Mouse (Mus musculus) heart, embryonic 15.5 days (tissue): ENCODE measurements around the gene Dph6. TPM values are rescaled to one million over a fixed set of nuclear protein-coding genes. Genes with fewer than 3 reads are reported as not detected.
"Not testable (repeated sequence)": the region's sequence is repeated elsewhere in the genome, so short reads cannot be mapped to it uniquely, and the experiment has no call there.

ENCODE experiments used
- ATAC-seq: fragments of 200-750 bp; cut with Nextera tagmentation; replicated peaks from 2 replicates; pipeline ENCODE4 v1.8.0; 2017; ENCODE audit warnings: low read depth, moderate TSS enrichment; ENCODE audit not compliant: insufficient number of reproducible peaks, insufficient read depth, low FRiP score
- H3K27ac ChIP-seq: fragments of 300-500 bp; sonication (generic); 2 replicates; pipeline ENCODE4 v1.5.1; 2015; ENCODE audit warnings: mild to moderate bottlenecking, inconsistent platforms
- H3K27me3 ChIP-seq: fragments of 300-500 bp; sonication (generic); 2 replicates; pipeline ENCODE4 v1.6.1; 2015; ENCODE audit warnings: inconsistent platforms
- H3K36me3 ChIP-seq: fragments of 300-500 bp; sonication (generic); 2 replicates; pipeline ENCODE4 v1.6.1; 2015; ENCODE audit warnings: mild to moderate bottlenecking, inconsistent platforms
- H3K4me1 ChIP-seq: fragments of 300-500 bp; sonication (generic); replicated peaks from 2 replicates; pipeline ENCODE4 v1.6.1; 2015; ENCODE audit warnings: inconsistent platforms
- H3K4me2 ChIP-seq: fragments of 300-500 bp; sonication (generic); 2 replicates; pipeline ENCODE4 v1.6.1; 2015; ENCODE audit warnings: inconsistent platforms, mild to moderate bottlenecking, moderate library complexity
- H3K4me3 ChIP-seq: fragments of 300-500 bp; sonication (generic); 2 replicates; pipeline ENCODE4 v1.5.1; 2015; ENCODE audit warnings: mild to moderate bottlenecking, inconsistent platforms
- H3K9ac ChIP-seq: fragments of 300-500 bp; sonication (generic); 2 replicates; pipeline ENCODE4 v1.6.1; 2015; ENCODE audit warnings: mild to moderate bottlenecking, inconsistent platforms
- H3K9me3 ChIP-seq: fragments of 300-500 bp; sonication (generic); replicated peaks from 2 replicates; pipeline ENCODE4 v1.6.1; 2016; ENCODE audit warnings: inconsistent platforms
- WGBS: fragments of 180-500 bp; shearing (Covaris S2); methylation state at CpG from one replicate; pipeline ENCODE4 v1.1.7; 2015; ENCODE audit warnings: mixed read lengths; 5-methylcytosine and 5-hydroxymethylcytosine counted together
- polyA plus RNA-seq: library from polyadenylated mRNA; unstranded; fragments of >200 nt; fragmentation: Nextera tagmentation; extraction: Ambion mirVana; gene quantifications from 2 replicates; pipeline ENCODE4 v1.2.1, GENCODE M21; 2015

Gene Dph6
- polyA plus RNA-seq, 1 experiment from 2014 or later: 13.7 TPM

DNA sequence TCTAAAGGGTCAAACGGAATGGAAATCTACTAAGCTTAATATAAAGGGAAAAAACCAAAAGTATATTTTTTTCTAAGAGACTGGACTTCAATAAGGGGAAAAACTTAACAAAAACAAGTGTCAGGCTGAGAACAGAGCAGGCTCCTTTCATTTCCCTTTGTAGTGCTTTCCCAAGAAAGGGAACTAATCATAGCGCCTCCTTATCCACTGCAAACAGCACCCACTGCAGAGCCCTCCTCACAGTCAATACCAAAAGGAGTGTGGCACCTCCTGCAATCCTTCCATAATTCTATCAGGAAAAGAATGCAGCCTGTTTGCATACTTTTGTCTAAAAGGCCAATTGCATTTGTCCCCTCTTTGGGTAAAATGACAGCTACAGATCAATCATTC lies 32.2 kb downstream of the Dph6 start:
- peaks cover 2% of the 10 kb centered on the region; the same call in 1 of the 2 replicates for H3K4me1 ChIP-seq
- H3K9me3 ChIP-seq: no peaks in the 10 kb centered on the region
- no peak overlapping the region for H3K27ac ChIP-seq
- H3K4me2 ChIP-seq: no peak overlapping the region
- 16% methylated on average over 2 of the region's 2 CpGs for WGBS
- no peaks in the 10 kb centered on the region for H3K27me3 ChIP-seq
- no peaks in the 10 kb centered on the region for H3K36me3 ChIP-seq
- no peak for ATAC-seq
- H3K4me3 ChIP-seq: no peak overlapping the region
- no peak overlapping the region for H3K9ac ChIP-seq

DNA sequence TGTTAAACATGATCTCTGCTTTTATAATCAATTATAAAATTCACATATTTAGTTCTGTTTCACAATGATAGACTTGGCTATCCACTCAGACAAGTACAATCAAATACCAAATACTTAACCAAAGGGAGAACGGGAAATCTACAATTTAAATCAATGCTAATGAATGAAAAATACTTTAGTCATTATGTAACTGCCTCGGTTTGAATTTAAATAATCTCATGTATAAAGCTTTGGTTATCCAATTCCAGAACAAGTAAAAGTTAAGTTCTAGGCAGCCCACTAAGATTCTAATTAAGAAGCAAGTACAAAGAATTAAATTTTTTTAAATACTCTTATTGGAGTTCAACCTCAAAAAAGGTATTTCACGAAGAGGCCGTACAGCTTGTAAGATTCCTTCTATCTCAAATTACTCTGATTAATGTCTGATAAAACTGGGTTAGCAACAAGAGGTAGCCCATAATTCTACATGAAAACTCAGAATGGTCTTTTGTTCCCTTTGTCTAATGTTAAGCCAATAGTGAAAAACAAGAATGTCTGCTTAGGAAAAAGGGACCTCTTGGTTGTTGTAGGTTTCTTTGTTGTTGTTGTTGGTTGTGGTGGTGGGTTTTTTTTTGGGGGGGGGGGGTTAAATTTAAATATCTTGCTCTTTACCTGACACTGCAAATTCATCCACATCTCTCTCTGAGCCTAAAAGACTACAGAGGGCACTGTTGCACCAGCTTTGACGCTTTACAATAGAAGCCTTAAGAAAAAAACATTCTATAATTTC lies 32.8 kb downstream of the Dph6 start:
- no peak for ATAC-seq

DNA sequence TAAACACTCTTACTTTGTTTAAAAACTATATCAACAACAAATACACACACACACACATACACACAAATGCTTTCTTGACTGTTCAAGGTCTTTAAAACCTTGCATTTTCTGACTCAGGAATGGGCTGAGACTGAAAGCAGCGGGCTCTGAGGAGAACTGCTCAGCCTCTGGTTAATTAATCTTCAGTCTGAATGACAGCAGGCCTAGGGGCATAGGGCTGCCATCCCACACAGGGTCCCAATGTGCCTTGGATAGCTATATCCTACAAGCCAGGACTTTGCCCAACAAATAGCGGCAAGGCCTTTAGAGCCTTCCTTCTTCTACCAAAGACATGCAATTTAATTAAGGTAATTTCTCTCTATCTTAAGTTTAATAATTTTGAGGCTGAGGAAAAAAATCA lies 43.2 kb downstream of the Dph6 start:
- 83% methylated on average over 2 of the region's 2 CpGs for WGBS
- H3K9ac ChIP-seq: no peak overlapping the region
- H3K4me3 ChIP-seq: no peak overlapping the region
- no peaks in the 10 kb centered on the region for H3K4me1 ChIP-seq
- no peaks in the 10 kb centered on the region for H3K36me3 ChIP-seq
- H3K27me3 ChIP-seq: no peaks in the 10 kb centered on the region
- no peak for ATAC-seq
- no peaks in the 10 kb centered on the region for H3K9me3 ChIP-seq
- no peak overlapping the region for H3K27ac ChIP-seq
- no peak overlapping the region for H3K4me2 ChIP-seq

More for the DNA sequence above, 32.8 kb downstream of the Dph6 start:
- H3K9me3 ChIP-seq: no peaks in the 10 kb centered on the region
- no peak overlapping the region for H3K4me2 ChIP-seq
- H3K36me3 ChIP-seq: no peaks in the 10 kb centered on the region
- H3K4me1 ChIP-seq: peaks cover 2% of the 10 kb centered on the region; the same call in 1 of the 2 replicates
- H3K27me3 ChIP-seq: no peaks in the 10 kb centered on the region
- WGBS: 56% methylated on average over 5 of the region's 5 CpGs
- H3K4me3 ChIP-seq: no peak overlapping the region
- H3K9ac ChIP-seq: no peak overlapping the region
- no peak overlapping the region for H3K27ac ChIP-seq

DNA sequence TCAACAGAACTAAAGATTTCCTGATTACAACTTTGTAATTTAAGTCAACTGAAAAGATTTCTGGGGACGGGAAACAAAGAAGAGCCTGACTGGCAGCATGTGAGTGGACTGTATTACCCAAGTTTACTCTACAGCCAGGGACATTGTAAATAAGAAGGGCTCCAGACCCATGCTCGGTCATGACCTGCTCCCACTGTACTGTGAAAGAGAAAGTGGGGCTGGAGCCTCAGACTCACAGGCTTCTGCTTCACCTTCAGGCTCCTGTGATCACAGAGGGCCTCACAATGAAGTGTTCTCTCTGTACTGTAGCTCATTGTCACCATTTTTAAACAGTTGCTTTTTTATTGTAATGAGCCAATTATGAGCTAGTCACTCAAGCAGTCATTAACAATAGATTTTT lies 44.7 kb downstream of the Dph6 start:
- WGBS: 62% methylated on average over 2 of the region's 2 CpGs
- H3K9me3 ChIP-seq: no peaks in the 10 kb centered on the region
- H3K4me2 ChIP-seq: no peak overlapping the region
- ATAC-seq: no peak
- H3K9ac ChIP-seq: no peak overlapping the region
- H3K4me1 ChIP-seq: no peaks in the 10 kb centered on the region
- no peaks in the 10 kb centered on the region for H3K27me3 ChIP-seq
- no peak overlapping the region for H3K4me3 ChIP-seq
- no peak overlapping the region for H3K27ac ChIP-seq
- H3K36me3 ChIP-seq: no peaks in the 10 kb centered on the region

DNA sequence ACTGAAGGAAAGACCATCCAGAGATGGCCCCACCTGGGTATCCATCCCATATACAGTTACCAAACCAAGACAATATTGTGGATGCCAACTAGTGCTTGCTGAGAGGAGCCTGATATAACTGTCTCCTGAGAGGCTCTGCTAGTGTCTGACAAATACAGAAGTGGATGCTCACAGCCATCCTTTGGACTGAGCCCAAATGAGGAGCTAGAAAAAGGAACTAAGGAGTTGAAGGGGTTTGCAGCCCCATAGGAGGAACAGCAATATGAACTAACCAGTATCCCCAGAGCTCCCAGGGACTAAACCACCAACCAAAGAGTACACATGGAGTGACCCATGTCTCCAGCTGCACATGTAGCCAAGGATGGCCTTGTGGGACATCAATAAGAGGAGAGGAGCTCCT lies 49.6 kb downstream of the Dph6 start:
- H3K36me3 ChIP-seq, H3K4me3 ChIP-seq, ATAC-seq, H3K27me3 ChIP-seq, H3K9me3 ChIP-seq, H3K4me2 ChIP-seq, H3K4me1 ChIP-seq, H3K27ac ChIP-seq, H3K9ac ChIP-seq: not testable (repeated sequence)

DNA sequence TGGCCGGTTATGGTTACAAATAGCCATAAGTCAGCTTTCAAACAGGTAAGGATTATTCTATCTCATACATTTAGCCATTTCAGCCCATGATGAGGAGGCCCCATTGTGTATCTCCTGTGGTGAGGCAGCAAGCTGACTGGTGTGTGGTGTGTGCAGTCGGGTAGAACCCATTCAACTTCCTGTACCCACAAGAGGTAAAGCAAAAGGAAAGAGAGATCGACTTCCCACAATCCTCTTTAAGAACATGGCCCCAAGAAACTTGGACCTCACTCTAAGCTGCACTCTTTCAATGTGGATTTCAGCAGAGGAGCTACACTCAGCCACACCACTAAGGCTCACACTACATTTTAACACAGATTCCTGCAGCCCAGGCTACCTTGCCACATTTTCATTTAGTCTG lies 53.6 kb downstream of the Dph6 start:
- Histone ChIP-seq H3K27me3 (no peaks in the 10 kb centered on the region), H3K4me2 (no peak overlapping the region), H3K9me3 (no peaks in the 10 kb centered on the region), H3K4me1 (no peaks in the 10 kb centered on the region), H3K36me3 (no peaks in the 10 kb centered on the region), H3K9ac (no peak overlapping the region), H3K4me3 (no peak overlapping the region), H3K27ac (no peak overlapping the region)
- 77% methylated on average over 3 of the region's 3 CpGs for WGBS
- ATAC-seq: no peak

DNA sequence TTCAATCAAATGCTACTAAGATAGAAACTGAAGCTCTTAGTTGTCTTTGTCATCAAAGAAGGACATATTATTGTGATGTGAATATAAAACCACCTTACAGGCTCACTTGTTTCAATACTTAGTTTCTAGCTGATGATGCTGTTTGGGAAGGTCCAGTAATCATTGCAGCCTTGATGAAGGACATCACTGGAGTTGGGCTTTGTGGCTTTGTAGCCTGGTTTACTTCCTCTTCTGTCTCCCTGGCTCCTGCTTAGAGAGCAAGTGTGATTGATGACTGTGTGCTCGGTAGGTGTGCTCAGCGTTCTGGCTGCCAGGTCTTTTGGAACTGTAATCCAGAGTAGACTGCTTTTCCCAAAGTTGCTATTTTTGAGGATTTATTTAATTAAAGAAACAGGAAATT lies 55.0 kb downstream of the Dph6 start:
- ATAC-seq: no peak
- H3K27me3 ChIP-seq: no peaks in the 10 kb centered on the region
- H3K9me3 ChIP-seq: no peaks in the 10 kb centered on the region
- no peaks in the 10 kb centered on the region for H3K4me1 ChIP-seq
- 38% methylated on average over 2 of the region's 2 CpGs for WGBS
- no peak overlapping the region for H3K9ac ChIP-seq
- no peak overlapping the region for H3K4me2 ChIP-seq
- no peak overlapping the region for H3K4me3 ChIP-seq
- H3K27ac ChIP-seq: no peak overlapping the region
- H3K36me3 ChIP-seq: no peaks in the 10 kb centered on the region

DNA sequence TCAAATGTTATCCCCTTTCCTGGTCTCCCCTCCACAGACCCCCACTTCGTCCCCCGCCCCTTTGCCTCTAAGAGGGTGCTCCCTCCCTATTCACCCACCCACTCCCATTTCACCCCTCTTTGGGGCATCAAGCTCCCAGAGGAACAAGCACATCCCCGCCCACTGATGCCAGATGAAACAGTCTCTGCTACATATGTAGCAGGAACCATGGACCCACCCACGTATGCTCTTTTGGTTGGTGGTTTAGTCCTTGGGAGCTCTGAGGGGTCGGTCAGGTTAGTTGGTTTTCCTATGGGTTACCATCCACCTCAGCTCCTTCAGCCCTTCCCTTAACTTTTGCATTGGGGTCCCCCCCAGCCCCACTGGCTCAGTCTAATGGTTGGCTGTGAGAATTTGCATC lies 61.4 kb downstream of the Dph6 start:
- Histone ChIP-seq H3K4me2 (no peak overlapping the region), H3K4me3 (no peak overlapping the region), H3K27ac (no peak overlapping the region), H3K9ac (no peak overlapping the region), H3K36me3 (no peaks in the 10 kb centered on the region), H3K27me3 (no peaks in the 10 kb centered on the region), H3K9me3 (no peaks in the 10 kb centered on the region), H3K4me1 (no peaks in the 10 kb centered on the region)
- ATAC-seq: no peak
- WGBS: 90% methylated on average over 5 of the region's 5 CpGs

DNA sequence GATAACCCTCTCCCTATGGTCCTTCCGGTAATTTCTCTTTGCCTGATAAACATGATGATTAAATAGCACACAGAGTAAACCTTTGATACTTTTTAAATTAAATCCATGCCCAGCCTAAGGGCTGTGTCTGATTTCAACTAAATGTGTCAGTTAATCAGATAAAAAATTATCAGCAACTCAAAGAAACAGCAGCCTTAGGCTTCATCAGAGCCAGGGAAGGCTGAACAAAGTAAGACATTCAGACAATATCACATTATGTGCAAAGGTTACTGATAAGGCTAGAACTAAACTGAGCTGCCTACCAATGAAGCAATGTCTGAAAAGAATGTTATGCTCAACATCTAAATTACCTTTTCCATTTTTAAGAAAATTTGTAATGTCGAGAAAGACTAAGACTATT lies 74.0 kb downstream of the Dph6 start:
- 73% methylated on average over 2 of the region's 2 CpGs for WGBS
- Histone ChIP-seq H3K4me2 (no peak overlapping the region), H3K27ac (no peak overlapping the region), H3K4me1 (no peaks in the 10 kb centered on the region), H3K4me3 (no peak overlapping the region), H3K36me3 (no peaks in the 10 kb centered on the region), H3K9me3 (no peaks in the 10 kb centered on the region), H3K9ac (no peak overlapping the region), H3K27me3 (no peaks in the 10 kb centered on the region)
- ATAC-seq: no peak

DNA sequence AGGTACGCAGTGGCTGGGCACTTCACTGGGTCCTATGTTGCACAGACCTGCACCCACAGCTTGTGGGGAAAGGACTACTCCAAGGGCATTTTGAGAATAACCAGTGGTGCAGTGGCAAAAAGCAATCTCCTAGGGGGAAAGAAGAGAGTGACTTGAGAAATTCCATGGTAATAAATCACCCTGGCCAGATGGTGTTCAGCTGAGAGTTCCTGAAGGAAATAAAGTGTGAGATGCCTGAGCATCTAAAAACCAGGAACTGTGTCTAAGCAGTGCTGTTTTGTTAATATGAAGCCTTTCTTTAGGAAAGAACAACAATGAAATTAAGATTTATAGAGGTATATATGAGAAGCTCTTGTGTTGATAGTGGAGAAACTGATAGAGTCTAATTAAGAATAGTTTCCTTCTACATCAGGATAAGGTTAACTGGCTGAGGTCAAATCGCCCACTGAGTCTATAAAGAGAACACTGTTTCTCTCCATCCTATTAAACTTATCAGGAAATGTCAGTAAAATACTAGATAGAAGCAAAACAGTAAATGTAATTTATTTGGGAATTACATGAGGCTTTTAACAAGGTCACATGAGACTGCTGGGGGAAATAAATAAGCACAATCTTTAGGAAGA lies 111.7 kb downstream of the Dph6 start:
- H3K9me3 ChIP-seq: no peaks in the 10 kb centered on the region
- no peaks in the 10 kb centered on the region for H3K4me1 ChIP-seq
- H3K27me3 ChIP-seq: no peaks in the 10 kb centered on the region
- no peak overlapping the region for H3K9ac ChIP-seq
- no peak overlapping the region for H3K4me3 ChIP-seq
- no peak overlapping the region for H3K4me2 ChIP-seq
- H3K27ac ChIP-seq: no peak overlapping the region
- WGBS: 79% methylated on average over 2 of the region's 2 CpGs
- ATAC-seq: no peak
- H3K36me3 ChIP-seq: no peaks in the 10 kb centered on the region

DNA sequence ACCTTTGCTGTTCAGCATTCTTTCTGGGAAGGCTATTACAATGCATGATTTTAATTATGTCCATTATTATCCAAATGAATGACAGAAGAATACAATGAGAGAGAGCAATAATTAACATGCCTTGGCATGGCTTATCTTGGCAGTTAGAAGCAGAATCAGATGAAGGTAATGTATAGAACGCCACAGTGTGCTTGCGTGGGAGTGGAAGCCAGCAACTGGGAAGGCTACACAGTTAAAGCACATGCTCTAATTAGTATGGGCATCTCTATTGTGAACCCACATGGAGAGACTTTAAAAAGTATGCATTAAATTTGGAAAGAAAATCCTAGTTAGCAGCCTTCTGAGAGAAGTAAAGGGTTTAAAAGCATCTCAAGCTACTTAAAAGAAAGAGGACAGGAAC lies 112.4 kb downstream of the Dph6 start:
- Histone ChIP-seq H3K27ac (no peak overlapping the region), H3K27me3 (no peaks in the 10 kb centered on the region), H3K4me2 (no peak overlapping the region), H3K36me3 (no peaks in the 10 kb centered on the region), H3K4me1 (no peaks in the 10 kb centered on the region), H3K9me3 (no peaks in the 10 kb centered on the region), H3K4me3 (no peak overlapping the region), H3K9ac (no peak overlapping the region)
- ATAC-seq: no peak
- WGBS: 83% methylated on average over 2 of the region's 2 CpGs

DNA sequence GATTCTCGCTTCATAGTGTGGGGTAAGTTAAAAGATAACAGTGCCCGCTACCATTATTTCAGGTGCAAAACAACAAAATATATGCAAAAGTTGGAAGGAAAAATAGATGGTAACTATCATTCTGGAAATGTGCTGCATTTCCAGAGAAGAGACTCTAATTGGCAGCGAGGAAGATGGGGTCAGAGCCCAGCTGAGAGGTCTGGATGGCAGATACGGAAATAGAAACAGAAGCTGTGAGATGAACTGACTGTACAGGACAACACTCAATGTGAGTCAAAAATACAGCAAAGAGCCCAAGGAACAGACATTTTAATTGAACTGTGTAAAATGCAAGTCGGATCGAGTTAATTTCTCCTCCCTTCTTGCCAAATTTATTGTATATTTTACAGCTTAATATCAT lies 114.3 kb downstream of the Dph6 start:
- Histone ChIP-seq H3K36me3 (no peaks in the 10 kb centered on the region), H3K9me3 (no peaks in the 10 kb centered on the region), H3K9ac (no peak overlapping the region), H3K27ac (no peak overlapping the region), H3K4me3 (no peak overlapping the region), H3K4me1 (no peaks in the 10 kb centered on the region), H3K4me2 (no peak overlapping the region), H3K27me3 (no peaks in the 10 kb centered on the region)
- no peak for ATAC-seq
- WGBS: 81% methylated on average over 6 of the region's 6 CpGs
